Comparison of ENCODE assay signal across 1 mouse cellular context in the genomic region with DNA sequence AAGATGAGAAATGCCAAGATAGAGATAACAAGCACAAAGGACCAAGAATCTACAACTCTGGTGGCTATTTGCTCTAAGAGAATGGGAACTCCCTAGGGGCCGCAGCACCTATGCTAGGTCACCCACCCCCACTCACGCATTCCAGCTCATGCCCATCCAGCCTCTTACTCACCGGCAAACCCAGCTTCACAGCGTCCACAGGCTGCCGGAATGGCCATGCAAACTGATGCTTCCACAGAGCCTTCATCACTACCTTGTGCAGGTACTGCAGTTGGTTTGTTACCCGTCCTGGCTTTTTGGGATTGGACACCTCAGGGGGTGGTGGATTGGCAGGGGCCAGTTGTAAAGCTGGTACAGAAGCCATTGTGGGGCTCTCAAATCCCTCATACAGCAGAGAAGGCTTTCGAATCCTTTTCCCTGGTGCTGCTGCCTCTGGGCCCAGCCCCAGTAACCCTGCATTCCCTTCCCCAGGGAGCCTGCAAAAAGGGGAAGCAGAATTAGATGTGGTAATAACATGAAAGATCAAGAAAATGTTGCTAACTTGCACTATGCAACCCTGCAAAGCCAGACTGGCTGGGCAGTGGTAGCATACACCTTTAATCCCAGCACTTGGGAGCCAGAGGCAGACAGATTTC.
TF ChIP-seq lines count a peak whose summit lies in the region.

No protein-coding gene starts in this region.

TF ChIP-seq in C2C12, 6 proteins besides CTCF, POLR2A, EP300 and RAD21 (continued from another document):
- TF ChIP-seq FOSL1 (IDR thresholded peaks at IDR 0.05; ENCODE audit: insufficient read depth, low read length, poor library complexity, severe bottlenecking) (no peak), MYOD1 (IDR thresholded peaks at IDR 0.05; ENCODE audit: control insufficient read depth, insufficient read length, low read depth) (no peak), MYOG (IDR thresholded peaks at IDR 0.05; ENCODE audit: control insufficient read depth, extremely low read depth, insufficient read length) (no peak), CEBPB (IDR thresholded peaks at IDR 0.05; ENCODE audit: low read depth) (no peak)
